12 mouse cellular contexts compared by ENCODE assay signal in genomic region chr7:71188119-71188518, GRCm38 (mm10).
A peak's percentile ranks its signal among the peaks of the same experiment; 100 is the strongest.
DNase-seq lines count a peak whose midpoint lies in the region; ATAC-seq and TF ChIP-seq lines count a peak whose summit lies in the region.
"Had no signal": no experiment of that assay in that cellular context is flagged by ENCODE, and none has a peak within 500 bp of the region (broad histone marks: within the 10 kb centered on the region; RNA-seq: fewer than 3 reads in every experiment).

No protein-coding gene starts in this region.

- H3K9ac ChIP-seq in lung, embryonic 14.5 days, result no peak overlapping the region
- no peak overlapping the region for H3K9ac ChIP-seq in neural tube, embryonic 11.5 days (ENCODE audit: low read length)
- no peak overlapping the region for H3K9ac ChIP-seq in liver, embryonic 12.5 days
- H3K9ac ChIP-seq: limb, embryonic 12.5 days had no signal

- no peaks in the 10 kb centered on the region for H3K36me3 ChIP-seq in lung, embryonic 14.5 days (ENCODE audit: insufficient read depth)
- H3K36me3 ChIP-seq in kidney, adult 2 months (ENCODE audit: control insufficient read depth, insufficient read depth, low read length), result no peaks in the 10 kb centered on the region
- H3K36me3 ChIP-seq in neural tube, embryonic 11.5 days (ENCODE audit: control insufficient read depth, insufficient read depth, low read length), result no peaks in the 10 kb centered on the region
- no peaks in the 10 kb centered on the region for H3K36me3 ChIP-seq in liver, embryonic 12.5 days
- H3K36me3 ChIP-seq: limb, embryonic 12.5 days had no signal

- no peak for TF ChIP-seq POLR2A in kidney, adult 2 months (IDR thresholded peaks at IDR 0.05; ENCODE audit: low read depth, low read length)

- no peaks in the 10 kb centered on the region for H3K9me3 ChIP-seq in lung, embryonic 14.5 days (ENCODE audit: low read depth, low read length)
- H3K9me3 ChIP-seq in neural tube, embryonic 11.5 days (ENCODE audit: control insufficient read depth, low read length), result no peaks in the 10 kb centered on the region
- H3K9me3 ChIP-seq in liver, embryonic 12.5 days (replicated peaks), result no peaks in the 10 kb centered on the region
- H3K9me3 ChIP-seq: limb, embryonic 12.5 days had no signal

- WGBS in lung, embryonic 14.5 days, result 6% methylated on average over 6 of the region's 6 CpGs
- 12% methylated on average over 6 of the region's 6 CpGs for WGBS in kidney, adult 2 months
- 25% methylated on average over 6 of the region's 6 CpGs for WGBS in neural tube, embryonic 11.5 days
- 26% methylated on average over 6 of the region's 6 CpGs for WGBS in liver, embryonic 12.5 days (ENCODE audit: insufficient replicate concordance)

- 0 out of 2 replicates have a peak overlapping the region, but pooled peaks have one; percentile 31 for H3K4me2 ChIP-seq in lung, embryonic 14.5 days
- H3K4me2 ChIP-seq in neural tube, embryonic 11.5 days (ENCODE audit: low read depth), result no peak overlapping the region
- no peak overlapping the region for H3K4me2 ChIP-seq in liver, embryonic 12.5 days
- H3K4me2 ChIP-seq: limb, embryonic 12.5 days had no signal

- H3K27ac ChIP-seq in lung, embryonic 14.5 days (ENCODE audit: low read depth), result peak overlapping the region; percentile 55; the same call in 1 of the 2 replicates
- peak overlapping the region; percentile 24; the same call in 1 of the 2 replicates for H3K27ac ChIP-seq in kidney, adult 2 months (ENCODE audit: insufficient read depth, low read depth, low read length)
- no peak overlapping the region for H3K27ac ChIP-seq in neural tube, embryonic 11.5 days (ENCODE audit: low read depth, low read length)
- no peak overlapping the region for H3K27ac ChIP-seq in liver, embryonic 12.5 days
- H3K27ac ChIP-seq: limb, embryonic 12.5 days had no signal

- H3K27me3 ChIP-seq in lung, embryonic 14.5 days (ENCODE audit: insufficient read depth, low read length), result no peaks in the 10 kb centered on the region
- no peaks in the 10 kb centered on the region for H3K27me3 ChIP-seq in kidney, adult 2 months (replicated peaks; ENCODE audit: control insufficient read depth, insufficient read depth, low read length)
- H3K27me3 ChIP-seq in neural tube, embryonic 11.5 days (ENCODE audit: control insufficient read depth, insufficient read depth, low read length), result no peaks in the 10 kb centered on the region
- no peaks in the 10 kb centered on the region for H3K27me3 ChIP-seq in liver, embryonic 12.5 days (replicated peaks)
- H3K27me3 ChIP-seq: limb, embryonic 12.5 days had no signal

- no peak for TF ChIP-seq CTCF in lung, embryonic 14.5 days (IDR thresholded peaks at IDR 0.05; ENCODE audit: low read depth)
- no peak for TF ChIP-seq CTCF in kidney, adult 2 months (conservative IDR thresholded peaks at IDR 0.05; ENCODE audit: insufficient read depth, insufficient read length, low read depth, low read length)

- no peaks in the 10 kb centered on the region for H3K4me1 ChIP-seq in lung, embryonic 14.5 days (ENCODE audit: insufficient read depth)
- H3K4me1 ChIP-seq in kidney, adult 2 months (ENCODE audit: control insufficient read depth, insufficient read depth, low read length), result peaks cover 16% of the 10 kb centered on the region
- H3K4me1 ChIP-seq in neural tube, embryonic 11.5 days (ENCODE audit: control insufficient read depth, insufficient read depth, low read length), result no peaks in the 10 kb centered on the region
- H3K4me1 ChIP-seq in liver, embryonic 12.5 days, result no peaks in the 10 kb centered on the region

- ATAC-seq in lung, embryonic 14.5 days (ENCODE audit: insufficient read depth), result no peak
- ATAC-seq in neural tube, embryonic 11.5 days (ENCODE audit: insufficient read depth, low FRiP score, low TSS enrichment), result no peak
- no peak for ATAC-seq in liver, embryonic 12.5 days
- ATAC-seq: lung, postnatal 0 days had no signal

- peak; percentile 37 for DNase-seq in lung, embryonic 14.5 days
- no peak for DNase-seq in lung, postnatal 14 days
- DNase-seq in embryo, embryonic 10.5 days (ENCODE audit: low spot score), result peak; percentile 30
- DNase-seq in kidney, adult 2 months, result peak; percentile 39
- peak; percentile 11 for DNase-seq in neural tube, embryonic 11.5 days (ENCODE audit: low spot score)
- no peak for DNase-seq in frontal cortex, postnatal 14 days (ENCODE audit: low spot score in 2 of 2)
- DNase-seq: cerebellum, adult 9-10 months; thymus, postnatal 4 days had no signal

- no peak overlapping the region for H3K4me3 ChIP-seq in lung, embryonic 14.5 days (ENCODE audit: low read depth, low read length)
- H3K4me3 ChIP-seq in kidney, adult 2 months (ENCODE audit: insufficient read depth, low read depth, low read length), result no peak overlapping the region
- H3K4me3 ChIP-seq in neural tube, embryonic 11.5 days (ENCODE audit: low read depth, low read length), result no peak overlapping the region
- H3K4me3 ChIP-seq in liver, embryonic 12.5 days, result no peak overlapping the region
- H3K4me3 ChIP-seq: limb, embryonic 12.5 days; myocyte had no signal

Comparison
In these comparisons a context has a peak if more than half of its experiments do, and no peak if none do; other contexts are left out.
1. DNase-seq: peak in lung, embryonic 14.5 days (single experiment), embryo, embryonic 10.5 days (single experiment), kidney, adult 2 months (single experiment) and neural tube, embryonic 11.5 days (single experiment); none in lung, postnatal 14 days (single experiment) and frontal cortex, postnatal 14 days (0 of 2).
2. H3K27ac ChIP-seq: peak in lung, embryonic 14.5 days (single experiment) and kidney, adult 2 months (single experiment); none in neural tube, embryonic 11.5 days (single experiment) and liver, embryonic 12.5 days (single experiment).